9 mouse cellular contexts compared by ENCODE assay signal in the genomic region with DNA sequence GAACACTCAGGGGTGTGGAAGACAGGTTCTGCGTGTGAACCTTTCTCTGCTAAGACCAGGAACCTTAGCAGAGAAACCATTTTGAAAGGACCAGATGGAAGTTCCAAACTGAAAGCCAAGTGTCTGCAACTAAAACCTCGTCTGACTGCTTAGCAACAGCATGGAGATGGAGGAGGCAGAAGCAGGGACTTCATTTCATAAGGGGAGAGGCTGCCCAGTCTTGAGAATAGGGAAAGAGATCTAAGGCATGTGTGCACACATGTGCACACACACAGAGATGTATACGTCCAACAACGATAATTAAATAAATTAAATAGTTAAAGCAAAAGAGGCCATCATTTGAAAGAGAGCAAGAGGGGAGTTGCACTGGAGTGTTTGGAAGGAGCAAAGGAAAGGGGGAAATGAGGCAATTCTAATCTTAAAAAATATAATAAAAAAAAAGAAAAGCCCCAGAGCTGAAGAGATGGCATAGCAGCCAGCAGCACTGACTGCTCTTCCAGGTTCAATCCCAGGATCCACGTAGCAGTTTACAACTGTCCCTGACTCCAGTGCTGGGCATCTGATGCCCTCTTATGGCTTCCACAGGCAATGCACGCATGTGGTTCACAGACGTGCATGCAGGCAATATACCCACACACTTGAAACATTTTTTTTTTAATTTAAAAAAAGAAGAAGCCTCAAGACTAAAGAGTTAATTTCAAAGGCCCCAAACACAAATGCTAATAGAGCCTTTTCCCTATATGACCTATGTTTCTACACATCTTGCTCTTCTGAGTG. TPM values are rescaled to one million over a fixed set of nuclear protein-coding genes. Genes with fewer than 3 reads are reported as not detected.
DNase-seq lines count a peak whose midpoint lies in the region; ATAC-seq and TF ChIP-seq lines count a peak whose summit lies in the region.
"Had no signal": no experiment of that assay in that cellular context is flagged by ENCODE, and none has a peak within 500 bp of the region (broad histone marks: within the 10 kb centered on the region; RNA-seq: fewer than 3 reads in every experiment).

No protein-coding gene starts in this region.

- H3K27me3 ChIP-seq in embryonic facial prominence, embryonic 11.5 days (ENCODE audit: control insufficient read depth, insufficient read depth, low read length): no peaks in the 10 kb centered on the region
- H3K27me3 ChIP-seq in lung, embryonic 14.5 days (ENCODE audit: insufficient read depth, low read length): no peaks in the 10 kb centered on the region
- H3K27me3 ChIP-seq: liver, embryonic 15.5 days had no signal

- no peaks in the 10 kb centered on the region for H3K9me3 ChIP-seq in embryonic facial prominence, embryonic 11.5 days (replicated peaks; ENCODE audit: control insufficient read depth, low read length)
- no peaks in the 10 kb centered on the region for H3K9me3 ChIP-seq in lung, embryonic 14.5 days (ENCODE audit: low read depth, low read length)
- H3K9me3 ChIP-seq: liver, embryonic 15.5 days had no signal

- peak; percentile 61 to 83 for DNase-seq in adrenal gland, adult (ENCODE audit: inconsistent age in 2 of 2, low spot score in 1 of 2)
- no peak for DNase-seq in adrenal gland, postnatal 4 days (ENCODE audit: low spot score in 2 of 2)
- peak; percentile 69 for DNase-seq in adrenal gland, postnatal 10 days
- DNase-seq in embryonic facial prominence, embryonic 11.5 days (ENCODE audit: low spot score): peak; percentile 65
- DNase-seq in heart, postnatal 4 days: peak; percentile 69
- DNase-seq in large intestine, adult 2 months (ENCODE audit: low read depth, low spot score): peak; percentile 31
- peak; percentile 76 for DNase-seq in lung, embryonic 14.5 days
- DNase-seq in retina, postnatal 7 days (ENCODE audit: low read depth, low spot score): peak; percentile 43

- 0 out of 2 replicates have a peak, but pooled peaks have one; percentile 68 for ATAC-seq in embryonic facial prominence, embryonic 11.5 days (replicated peaks; ENCODE audit: insufficient number of reproducible peaks, low FRiP score, low TSS enrichment, low read depth)
- ATAC-seq in lung, embryonic 14.5 days (ENCODE audit: insufficient read depth): peak; percentile 74

- H3K4me3 ChIP-seq in embryonic facial prominence, embryonic 11.5 days (ENCODE audit: low read depth, low read length): no peak overlapping the region
- H3K4me3 ChIP-seq in lung, embryonic 14.5 days (ENCODE audit: low read depth, low read length): no peak overlapping the region
- H3K4me3 ChIP-seq: liver, embryonic 15.5 days had no signal

- no peak overlapping the region for H3K27ac ChIP-seq in embryonic facial prominence, embryonic 11.5 days (replicated peaks; ENCODE audit: low read depth, low read length)
- H3K27ac ChIP-seq in lung, embryonic 14.5 days (ENCODE audit: low read depth): no peak overlapping the region

- no peaks in the 10 kb centered on the region for H3K4me1 ChIP-seq in embryonic facial prominence, embryonic 11.5 days (ENCODE audit: control insufficient read depth, insufficient read depth, low read length)
- no peaks in the 10 kb centered on the region; the same call in 1 of the 2 replicates for H3K4me1 ChIP-seq in lung, embryonic 14.5 days (ENCODE audit: insufficient read depth)

- no peaks in the 10 kb centered on the region for H3K36me3 ChIP-seq in embryonic facial prominence, embryonic 11.5 days (replicated peaks; ENCODE audit: control insufficient read depth, insufficient read depth, low read depth, low read length)
- 0 out of 2 replicates have a peak, but pooled peaks cover 5% of the 10 kb centered on the region for H3K36me3 ChIP-seq in lung, embryonic 14.5 days (ENCODE audit: insufficient read depth)
- H3K36me3 ChIP-seq: liver, embryonic 15.5 days had no signal

- 44% methylated on average over 7 of the region's 7 CpGs for WGBS in embryonic facial prominence, embryonic 11.5 days
- 52% methylated on average over 7 of the region's 7 CpGs for WGBS in large intestine, adult 2 months
- WGBS in lung, embryonic 14.5 days: 47% methylated on average over 7 of the region's 7 CpGs

- peak; percentile 76 for TF ChIP-seq CTCF in lung, embryonic 14.5 days (IDR thresholded peaks at IDR 0.05; ENCODE audit: low read depth)

- H3K9ac ChIP-seq in embryonic facial prominence, embryonic 11.5 days (replicated peaks; ENCODE audit: low read length): no peak overlapping the region
- H3K9ac ChIP-seq in lung, embryonic 14.5 days: no peak overlapping the region
- H3K9ac ChIP-seq: liver, embryonic 15.5 days had no signal

- H3K4me2 ChIP-seq in embryonic facial prominence, embryonic 11.5 days (ENCODE audit: low read depth, low read length): no peak overlapping the region
- H3K4me2 ChIP-seq in lung, embryonic 14.5 days: no peak overlapping the region
- H3K4me2 ChIP-seq: liver, embryonic 15.5 days had no signal

RNA-seq across cellular contexts. Expression of a gene that starts 38.6 kb away (rescaled TPM):
- 10 to 100 TPM; 29.1 to 31.7 TPM for total RNA-seq in adrenal gland, postnatal 4 days (2021)
- total RNA-seq in adrenal gland, postnatal 10 days (2021): 10 to 100 TPM; 13.1 to 20.1 TPM
- polyA plus RNA-seq in embryonic facial prominence, embryonic 11.5 days (2014; fragmentation: Nextera tagmentation; extraction: Ambion mirVana): 9.0 and 14.0 TPM in 2 replicates
- total RNA-seq in heart, postnatal 4 days (2021): 1 to 10 TPM; 1.7 to 2.5 TPM
- 0.46 and 0.85 TPM in 2 replicates for polyA plus RNA-seq in large intestine, adult 2 months (2012; rRNA removed)
- polyA plus RNA-seq in lung, embryonic 14.5 days (2014; fragmentation: Nextera tagmentation; extraction: Ambion mirVana): 12.6 and 20.3 TPM in 2 replicates

RNA-seq across cellular contexts. Expression of a gene that starts 38.6 kb away (rescaled TPM):
- 10 to 100 TPM; 16.2 to 17.8 TPM for total RNA-seq in adrenal gland, postnatal 4 days (2021)
- total RNA-seq in adrenal gland, postnatal 10 days (2021): 10 to 100 TPM; 12.0 to 14.6 TPM
- polyA plus RNA-seq in embryonic facial prominence, embryonic 11.5 days (2014; fragmentation: Nextera tagmentation; extraction: Ambion mirVana): 54.3 and 62.0 TPM in 2 replicates
- 1 to 10 TPM; 6.6 to 7.9 TPM for total RNA-seq in heart, postnatal 4 days (2021)
- 4.8 and 4.9 TPM in 2 replicates for polyA plus RNA-seq in large intestine, adult 2 months (2012; rRNA removed)
- polyA plus RNA-seq in lung, embryonic 14.5 days (2014; fragmentation: Nextera tagmentation; extraction: Ambion mirVana): 48.5 and 49.9 TPM in 2 replicates

Comparison
In these comparisons a context has a peak if more than half of its experiments do, and no peak if none do; other contexts are left out.
1. DNase-seq: peak in adrenal gland, adult (2 of 2), adrenal gland, postnatal 10 days (single experiment), embryonic facial prominence, embryonic 11.5 days (single experiment), heart, postnatal 4 days (single experiment), large intestine, adult 2 months (single experiment), lung, embryonic 14.5 days (single experiment) and retina, postnatal 7 days (single experiment); none in adrenal gland, postnatal 4 days (0 of 2).
2. RNA of a gene that starts 38.6 kb away (total RNA-seq): 29.1 to 31.7 TPM in adrenal gland, postnatal 4 days and 13.1 to 20.1 TPM in adrenal gland, postnatal 10 days; 1.7 to 2.5 TPM in heart, postnatal 4 days; every median in the first group is over 4 times any median in the second.